Mouse (Mus musculus) testis, adult 2 months (tissue): ENCODE measurements around the gene Tns1. TPM values are rescaled to one million over a fixed set of nuclear protein-coding genes. Genes with fewer than 3 reads are reported as not detected.
A peak's percentile ranks its signal among the peaks of the same experiment; 100 is the strongest.

Experiments used
- H3K27ac ChIP-seq: fragments of 200-500 bp; 2 replicates; pipeline ENCODE4 v1.5.1; 2012; ENCODE audit warnings: low read depth, low read length; ENCODE audit not compliant: control insufficient read depth, insufficient read depth
- H3K27me3 ChIP-seq: fragments of 200-500 bp; 2 replicates; pipeline ENCODE4 v1.6.1; 2012; ENCODE audit warnings: mild to moderate bottlenecking, low read length, moderate library complexity; ENCODE audit not compliant: control insufficient read depth, insufficient read depth
- H3K36me3 ChIP-seq: fragments of 200-500 bp; 2 replicates; pipeline ENCODE4 v1.6.1; 2012; ENCODE audit warnings: mild to moderate bottlenecking, low read length; ENCODE audit not compliant: control insufficient read depth, insufficient read depth
- H3K4me1 ChIP-seq: fragments of 200-500 bp; 2 replicates; pipeline ENCODE4 v1.6.1; 2012; ENCODE audit warnings: low read length; ENCODE audit not compliant: control insufficient read depth, insufficient read depth
- H3K4me3 ChIP-seq: fragments of 200-500 bp; 2 replicates; pipeline ENCODE4 v1.5.1; 2012; ENCODE audit warnings: low read depth, mild to moderate bottlenecking, low read length, moderate library complexity, mixed read lengths; ENCODE audit not compliant: control insufficient read depth
- CTCF ChIP-seq: fragments of 200-500 bp; IDR thresholded peaks from 2 replicates; pipeline ENCODE4 v1.5.1; 2012; ENCODE audit warnings: low read depth, mild to moderate bottlenecking, inconsistent platforms, low read length, moderate library complexity; ENCODE audit not compliant: control insufficient read depth, insufficient read depth, insufficient replicate concordance
- POLR2A ChIP-seq: fragments of 200-500 bp; IDR thresholded peaks from 2 replicates; pipeline ENCODE4 v1.6.1; 2012; ENCODE audit warnings: low read depth, mild to moderate bottlenecking, inconsistent platforms, low read length, moderate library complexity; ENCODE audit not compliant: control insufficient read depth
- polyA plus RNA-seq: library from polyadenylated mRNA; depleted of rRNA; stranded (reverse); fragments of >200 nt; gene quantifications from 2 replicates; pipeline ENCODE4 v1.2.3, GENCODE M21; 2012

Tns1 gene
- polyA plus RNA-seq, 1 experiment, result 422 TPM

- Histone ChIP-seq H3K36me3 (no peaks in the 10 kb centered on the region), H3K4me3 (no peak overlapping the region), H3K27me3 (no peaks in the 10 kb centered on the region), H3K27ac (no peak overlapping the region; the same call in 1 of the 2 replicates), H3K4me1 (peaks cover 2% of the 10 kb centered on the region)
- TF ChIP-seq POLR2A, result no peak
- TF ChIP-seq CTCF, result no peak
Observed at GRCm38 (mm10) chr1:74047722-74048121, 76.5 kb downstream of the Tns1 start.

- TF ChIP-seq CTCF, result no peak
- TF ChIP-seq POLR2A, result no peak
- Histone ChIP-seq H3K4me1 (peaks cover 2% of the 10 kb centered on the region), H3K27ac (no peak overlapping the region; the same call in 1 of the 2 replicates), H3K36me3 (no peaks in the 10 kb centered on the region), H3K4me3 (no peak overlapping the region), H3K27me3 (no peaks in the 10 kb centered on the region)
Observed at GRCm38 (mm10) chr1:74047311-74047710, 76.9 kb downstream of the Tns1 start.

GRCm38 (mm10) chr1:74045034-74045433 lies 79.2 kb downstream of the Tns1 start:
- Histone ChIP-seq H3K4me3 (no peak overlapping the region), H3K27ac (no peak overlapping the region), H3K27me3 (no peaks in the 10 kb centered on the region), H3K4me1 (peaks cover 2% of the 10 kb centered on the region), H3K36me3 (no peaks in the 10 kb centered on the region)
- TF ChIP-seq POLR2A (no peak), CTCF (no peak)

- Histone ChIP-seq H3K27ac (no peak overlapping the region), H3K4me1 (peaks cover 2% of the 10 kb centered on the region), H3K27me3 (no peaks in the 10 kb centered on the region)
Observed at GRCm38 (mm10) chr1:74044421-74044820, 79.8 kb downstream of the Tns1 start.

GRCm38 (mm10) chr1:74043584-74044105 lies 80.6 kb downstream of the Tns1 start:
- no peaks in the 10 kb centered on the region for H3K27me3 ChIP-seq
- no peak overlapping the region for H3K4me3 ChIP-seq
- TF ChIP-seq CTCF (no peak), POLR2A (no peak)
- peaks cover 2% of the 10 kb centered on the region for H3K4me1 ChIP-seq
- H3K27ac ChIP-seq, result no peak overlapping the region
- H3K36me3 ChIP-seq, result no peaks in the 10 kb centered on the region

More at GRCm38 (mm10) chr1:74044421-74044820, 79.8 kb downstream of the Tns1 start:
- H3K36me3 ChIP-seq, result no peaks in the 10 kb centered on the region
- no peak overlapping the region for H3K4me3 ChIP-seq
- TF ChIP-seq CTCF (no peak), POLR2A (no peak)

- peaks cover 2% of the 10 kb centered on the region for H3K4me1 ChIP-seq
- TF ChIP-seq CTCF (no peak), POLR2A (no peak)
- H3K27me3 ChIP-seq, result no peaks in the 10 kb centered on the region
- H3K4me3 ChIP-seq, result no peak overlapping the region
- H3K36me3 ChIP-seq, result no peaks in the 10 kb centered on the region
- H3K27ac ChIP-seq, result no peak overlapping the region
Observed at GRCm38 (mm10) chr1:74042711-74043467, 81.4 kb downstream of the Tns1 start.

GRCm38 (mm10) chr1:74041692-74042091 lies 82.6 kb downstream of the Tns1 start:
- H3K27ac ChIP-seq, result peak overlapping the region; percentile 37
- H3K36me3 ChIP-seq, result no peaks in the 10 kb centered on the region
- H3K4me1 ChIP-seq, result peaks cover 2% of the 10 kb centered on the region
- no peak for TF ChIP-seq CTCF
- no peak for TF ChIP-seq POLR2A
- no peak overlapping the region for H3K4me3 ChIP-seq
- H3K27me3 ChIP-seq, result no peaks in the 10 kb centered on the region
